Mouse (Mus musculus) forebrain, postnatal 0 days (tissue): Measurements from ENCODE around the gene Tsc22d4. TPM values are rescaled to one million over a fixed set of nuclear protein-coding genes. Genes with fewer than 3 reads are reported as not detected.
A peak's percentile ranks its signal among the peaks of the same experiment; 100 is the strongest.

ENCODE experiments used
- ATAC-seq: fragments of 200-750 bp; cut with Nextera tagmentation; 2 replicates; pipeline ENCODE4 v1.8.0; 2017; ENCODE audit warnings: mild to moderate bottlenecking, moderate library complexity
- DNase-seq: peaks from one replicate; pipeline ENCODE4 v3.0.0-alpha.2; 2015
- H3K27ac ChIP-seq: fragments of 300-500 bp; sonication (generic); 2 replicates; pipeline ENCODE4 v1.5.1; 2014; ENCODE audit warnings: low read depth, mild to moderate bottlenecking, antibody characterized with exemption, low read length, moderate library complexity, mixed read lengths
- H3K27me3 ChIP-seq: fragments of 300-500 bp; sonication (generic); 2 replicates; pipeline ENCODE4 v1.6.1; 2014; ENCODE audit warnings: mild to moderate bottlenecking, low read length, mixed read lengths; ENCODE audit not compliant: insufficient read depth
- H3K36me3 ChIP-seq: fragments of 300-500 bp; sonication (generic); 2 replicates; pipeline ENCODE4 v1.6.1; 2014; ENCODE audit warnings: mild to moderate bottlenecking, moderate library complexity; ENCODE audit not compliant: insufficient read depth
- H3K4me1 ChIP-seq: fragments of 300-500 bp; sonication (generic); 2 replicates; pipeline ENCODE4 v1.6.1; 2014; ENCODE audit warnings: antibody characterized with exemption; ENCODE audit not compliant: insufficient read depth
- H3K4me2 ChIP-seq: fragments of 300-500 bp; sonication (generic); 2 replicates; pipeline ENCODE4 v1.6.1; 2014; ENCODE audit warnings: low read depth, mild to moderate bottlenecking, moderate library complexity
- H3K4me3 ChIP-seq: fragments of 300-500 bp; sonication (generic); 2 replicates; pipeline ENCODE4 v1.5.1; 2014; ENCODE audit warnings: low read depth, low read length, mixed read lengths
- H3K9ac ChIP-seq: fragments of 300-500 bp; sonication (generic); 2 replicates; pipeline ENCODE4 v1.6.1; 2014; ENCODE audit warnings: mild to moderate bottlenecking
- H3K9me3 ChIP-seq: fragments of 300-500 bp; sonication (generic); 2 replicates; pipeline ENCODE4 v1.6.1; 2016; ENCODE audit warnings: low read length
- CTCF ChIP-seq: sonication (generic); IDR thresholded peaks from 2 replicates; pipeline ENCODE4 v1.5.1; 2016; ENCODE audit warnings: antibody characterized with exemption, control low read depth, low read depth
- WGBS: fragments of 180-500 bp; shearing (Covaris S2); extraction: QIAGEN DNeasy Blood & Tissue Kit; methylation state at CpG from one replicate; pipeline ENCODE4 v1.1.7; 2014; 5-methylcytosine and 5-hydroxymethylcytosine counted together
- polyA plus RNA-seq: library from polyadenylated mRNA; unstranded; fragments of >200 nt; fragmentation: Nextera tagmentation; extraction: Ambion mirVana; gene quantifications from 2 replicates; pipeline ENCODE4 v1.2.1, GENCODE M21; 2015
- total RNA-seq: library from RNA; depleted of rRNA; stranded (reverse); fragments of >200 nt; gene quantifications from 2 replicates; pipeline ENCODE4 v1.2.3, GENCODE M21; 2014

Tsc22d4 gene
- total and polyA plus RNA-seq, 2 experiments from 2014 or later: 120 to 134 TPM

DNA sequence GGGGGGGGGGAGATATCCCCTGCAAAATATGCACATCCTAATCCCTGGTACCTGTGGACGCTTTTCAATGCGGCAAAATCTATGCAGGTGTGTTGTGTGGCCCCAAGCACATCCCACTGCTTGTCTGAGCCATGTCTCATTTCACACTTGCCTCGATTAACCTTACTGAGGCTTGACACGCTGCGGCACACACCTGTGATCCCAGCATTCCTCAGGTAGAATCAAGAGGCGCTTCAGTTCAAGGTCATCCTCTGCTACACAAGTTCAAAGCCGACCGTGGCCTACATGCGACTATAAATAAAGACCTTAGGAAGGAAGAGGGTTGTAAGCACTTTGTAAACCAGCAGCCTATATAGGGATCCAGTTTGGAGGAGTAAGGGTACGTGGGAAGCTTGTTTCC lies 3.5 kb upstream of the Tsc22d4 start:
- H3K9ac ChIP-seq: peak overlapping the region; percentile 80; the same call in 1 of the 2 replicates
- H3K27ac ChIP-seq: peak overlapping the region; percentile 84; the same call in 1 of the 2 replicates
- WGBS: 69% methylated on average over 10 of the region's 10 CpGs
- H3K27me3 ChIP-seq: no peaks in the 10 kb centered on the region
- peak overlapping the region; percentile 74 for H3K4me3 ChIP-seq
- ATAC-seq (no peak), DNase-seq (no peak)
- peak overlapping the region; percentile 90 for H3K4me2 ChIP-seq
- no peaks in the 10 kb centered on the region for H3K9me3 ChIP-seq
- peaks cover 24% of the 10 kb centered on the region for H3K4me1 ChIP-seq
- H3K36me3 ChIP-seq: peaks cover 7% of the 10 kb centered on the region; the same call in 1 of the 2 replicates
- no peak for TF ChIP-seq CTCF

GRCm38 (mm10) chr5:137742836-137743235 lies 2.7 kb upstream of the Tsc22d4 start:
- Histone ChIP-seq H3K9me3 (no peaks in the 10 kb centered on the region), H3K9ac (no peak overlapping the region), H3K4me3 (no peak overlapping the region), H3K27me3 (no peaks in the 10 kb centered on the region), H3K36me3 (0 out of 2 replicates have a peak, but pooled peaks cover 3% of the 10 kb centered on the region), H3K4me2 (no peak overlapping the region), H3K27ac (no peak overlapping the region), H3K4me1 (peaks cover 20% of the 10 kb centered on the region)
- no peak for TF ChIP-seq CTCF
- ATAC-seq (no peak), DNase-seq (no peak)
- WGBS: 92% methylated on average over 6 of the region's 6 CpGs

DNA sequence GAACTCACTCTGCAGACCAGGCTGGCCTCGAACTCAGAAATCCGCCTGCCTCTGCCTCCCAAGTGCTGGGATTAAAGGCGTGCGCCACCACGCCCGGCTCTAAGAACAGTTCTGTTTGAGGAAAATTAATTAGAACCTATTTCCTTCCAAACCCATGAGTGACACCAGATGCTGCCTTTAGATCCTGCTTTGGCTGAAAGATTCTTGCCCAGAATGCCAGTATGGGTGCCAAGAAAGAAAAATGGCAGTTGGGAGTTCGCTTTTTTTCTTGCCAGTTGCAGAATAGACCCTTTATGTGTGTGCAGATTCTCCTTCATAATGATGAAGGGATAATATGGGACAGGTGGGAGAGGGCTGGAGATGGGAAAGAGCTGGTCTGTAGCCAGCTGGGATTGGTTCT lies 1.3 kb upstream of the Tsc22d4 start:
- peaks cover 13% of the 10 kb centered on the region for H3K4me1 ChIP-seq
- 54% methylated on average over 7 of the region's 7 CpGs for WGBS
- no peak for ATAC-seq

DNA sequence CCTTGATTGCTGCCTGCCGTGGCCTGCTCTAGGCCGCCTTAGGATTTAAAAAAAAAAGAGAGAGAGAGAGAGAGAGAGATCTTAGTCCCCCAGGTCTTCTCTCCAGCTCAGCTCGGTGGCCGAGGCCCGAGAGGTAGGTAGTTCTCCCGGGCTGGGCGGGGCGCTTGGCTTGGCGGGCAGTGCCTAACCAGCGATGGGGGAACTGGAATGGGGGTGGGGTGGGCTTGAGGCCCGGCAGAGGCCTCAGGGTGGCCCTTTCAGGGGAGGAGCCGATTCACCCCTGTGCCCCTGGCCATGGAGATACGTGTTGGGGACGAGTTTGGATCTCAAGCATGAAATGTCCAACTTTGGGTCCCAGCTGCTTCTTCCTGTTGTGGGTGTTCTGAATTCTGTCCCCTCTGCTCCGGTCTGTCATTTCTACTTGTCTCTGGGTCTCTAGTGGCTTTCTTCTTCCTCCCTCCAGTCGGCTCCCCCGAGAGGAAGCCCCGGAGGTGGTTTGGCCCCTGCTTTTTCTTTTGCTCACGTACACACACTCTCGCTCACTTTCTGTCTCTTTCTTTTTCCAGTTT lies 836 bp downstream of the Tsc22d4 start:
- Histone ChIP-seq H3K4me3 (peak overlapping the region; percentile 55), H3K4me1 (peaks cover 6% of the 10 kb centered on the region; the same call in 1 of the 2 replicates), H3K27ac (peak overlapping the region; percentile 85), H3K9me3 (no peaks in the 10 kb centered on the region), H3K9ac (peak overlapping the region; percentile 60), H3K4me2 (peak overlapping the region; percentile 94), H3K36me3 (peaks cover 5% of the 10 kb centered on the region), H3K27me3 (no peaks in the 10 kb centered on the region)
- DNase-seq: no peak
- 2% methylated on average over 19 of the region's 20 CpGs for WGBS
- ATAC-seq: peak; percentile 1; the same call in 1 of the 2 replicates
- TF ChIP-seq CTCF: no peak

More for the DNA sequence above, 1.3 kb upstream of the Tsc22d4 start:
- Histone ChIP-seq H3K4me2 (no peak overlapping the region), H3K9ac (no peak overlapping the region), H3K36me3 (no peaks in the 10 kb centered on the region), H3K9me3 (no peaks in the 10 kb centered on the region), H3K27ac (no peak overlapping the region), H3K27me3 (no peaks in the 10 kb centered on the region), H3K4me3 (no peak overlapping the region)
- peak; percentile 63 for DNase-seq
- no peak for TF ChIP-seq CTCF

DNA sequence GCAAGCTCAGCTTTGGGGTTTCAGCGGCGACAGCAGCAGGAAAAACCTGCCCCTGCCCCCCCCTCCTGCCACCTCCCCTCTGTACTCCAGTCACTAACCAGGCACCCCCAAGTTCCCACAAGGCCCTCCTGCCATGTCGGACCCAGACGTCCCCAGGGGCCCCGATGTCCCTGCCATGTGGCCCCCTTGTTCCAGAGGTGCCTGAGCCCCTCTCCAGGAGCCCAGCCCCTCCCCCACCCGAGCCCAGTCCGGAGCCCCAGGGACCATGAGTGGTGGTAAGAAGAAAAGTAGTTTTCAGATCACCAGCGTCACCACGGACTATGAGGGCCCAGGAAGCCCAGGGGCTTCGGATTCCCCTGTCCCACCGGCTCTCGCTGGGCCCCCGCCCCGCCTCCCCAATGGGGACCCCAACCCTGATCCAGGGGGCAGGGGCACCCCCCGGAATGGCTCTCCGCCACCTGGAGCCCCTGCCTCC lies 1.4 kb downstream of the Tsc22d4 start:
- Histone ChIP-seq H3K27me3 (no peaks in the 10 kb centered on the region), H3K4me1 (peaks cover 6% of the 10 kb centered on the region; the same call in 1 of the 2 replicates), H3K4me3 (peak overlapping the region; percentile 55), H3K4me2 (peak overlapping the region; percentile 94), H3K9me3 (no peaks in the 10 kb centered on the region), H3K27ac (peak overlapping the region; percentile 85), H3K9ac (peak overlapping the region; percentile 60), H3K36me3 (peaks cover 10% of the 10 kb centered on the region)
- ATAC-seq: no peak
- no peak for TF ChIP-seq CTCF
- DNase-seq: no peak
- WGBS: under 1% methylated on average over 16 of the region's 16 CpGs

DNA sequence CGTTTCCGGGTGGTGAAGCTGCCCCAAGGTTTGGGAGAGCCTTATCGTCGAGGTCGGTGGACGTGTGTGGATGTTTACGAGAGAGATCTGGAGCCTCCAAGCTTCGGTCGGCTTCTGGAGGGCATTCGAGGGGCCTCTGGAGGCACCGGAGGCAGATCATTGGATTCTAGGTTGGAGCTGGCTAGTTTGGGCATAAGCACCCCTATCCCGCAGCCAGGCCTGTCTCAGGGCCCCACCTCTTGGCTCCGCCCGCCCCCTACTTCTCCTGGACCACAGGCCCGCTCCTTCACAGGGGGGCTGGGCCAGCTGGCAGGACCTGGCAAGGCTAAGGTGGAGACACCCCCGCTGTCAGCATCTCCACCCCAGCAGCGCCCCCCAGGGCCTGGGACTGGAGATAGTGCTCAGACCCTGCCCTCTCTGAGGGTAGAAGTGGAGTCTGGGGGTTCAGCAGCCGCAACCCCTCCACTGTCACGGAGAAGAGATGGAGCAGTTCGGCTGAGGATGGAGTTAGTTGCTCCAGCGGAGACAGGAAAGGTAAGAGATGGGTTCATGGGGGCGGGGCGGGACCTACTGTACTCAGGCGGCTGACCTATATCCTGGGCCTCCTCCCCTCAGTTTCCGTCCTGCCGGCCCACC lies 1.9 kb downstream of the Tsc22d4 start:
- WGBS: 6% methylated on average over 26 of the region's 26 CpGs
- DNase-seq: no peak
- Histone ChIP-seq H3K27ac (peak overlapping the region; percentile 85), H3K4me3 (peak overlapping the region; percentile 55), H3K36me3 (peaks cover 12% of the 10 kb centered on the region), H3K4me1 (peaks cover 6% of the 10 kb centered on the region; the same call in 1 of the 2 replicates), H3K9me3 (no peaks in the 10 kb centered on the region), H3K4me2 (peak overlapping the region; percentile 94), H3K9ac (peak overlapping the region; percentile 60), H3K27me3 (no peaks in the 10 kb centered on the region)
- peak; percentile 40; the same call in 1 of the 2 replicates for TF ChIP-seq CTCF
- no peak for ATAC-seq

- WGBS: 34% methylated on average over 5 of the region's 5 CpGs
- H3K27me3 ChIP-seq: no peaks in the 10 kb centered on the region
- peak overlapping the region; percentile 85; the same call in 1 of the 2 replicates for H3K27ac ChIP-seq
- peaks cover 16% of the 10 kb centered on the region for H3K36me3 ChIP-seq
- no peak for DNase-seq
- ATAC-seq: no peak
- peaks cover 6% of the 10 kb centered on the region; the same call in 1 of the 2 replicates for H3K4me1 ChIP-seq
- no peak for TF ChIP-seq CTCF
- peak overlapping the region; percentile 43 for H3K9ac ChIP-seq
- peak overlapping the region; percentile 94 for H3K4me2 ChIP-seq
- H3K4me3 ChIP-seq: peak overlapping the region; percentile 55
- no peaks in the 10 kb centered on the region for H3K9me3 ChIP-seq
These were observed 2.7 kb downstream of the Tsc22d4 start for GRCm38 (mm10) chr5:137748130-137748770.
